ENCODE assay signal across 11 mouse cellular contexts in genomic region chr1:167282112-167282511, GRCm38 (mm10). TPM values are rescaled to one million over a fixed set of nuclear protein-coding genes. Genes with fewer than 3 reads are reported as not detected.
DNase-seq lines count a peak whose midpoint lies in the region; ATAC-seq lines count a peak whose summit lies in the region.
"Had no signal": no experiment of that assay in that cellular context is flagged by ENCODE, and none has a peak within 500 bp of the region (broad histone marks: within the 10 kb centered on the region; RNA-seq: fewer than 3 reads in every experiment).

No protein-coding gene starts in this region.

- H3K4me2 ChIP-seq in liver, embryonic 11.5 days = peak overlapping the region; percentile 74
- peak overlapping the region; percentile 54; the same call in 1 of the 2 replicates for H3K4me2 ChIP-seq in forebrain, embryonic 11.5 days (ENCODE audit: low read depth, low read length, severe bottlenecking)
- H3K4me2 ChIP-seq in liver, embryonic 16.5 days (ENCODE audit: low read depth, low read length) = peak overlapping the region; percentile 99; the same call in 1 of the 2 replicates

- no peak for DNase-seq in liver, embryonic 11.5 days (ENCODE audit: low spot score)
- no peak for DNase-seq in liver
- no peak for DNase-seq in forebrain, embryonic 11.5 days (ENCODE audit: low spot score)
- DNase-seq in urinary bladder, postnatal 36 days (ENCODE audit: low spot score in 2 of 2) = no peak
- no peak for DNase-seq in adrenal gland, adult 18-20 months (ENCODE audit: low spot score in 2 of 2)
- DNase-seq: cerebellum, postnatal 14 days; kidney, postnatal 10 days; thymus, postnatal 25 days had no signal

- H3K36me3 ChIP-seq in liver, embryonic 11.5 days (ENCODE audit: control insufficient read depth, insufficient read depth, low read length) = no peaks in the 10 kb centered on the region
- H3K36me3 ChIP-seq in forebrain, embryonic 11.5 days (ENCODE audit: control insufficient read depth, insufficient read depth, low read length) = no peaks in the 10 kb centered on the region; the same call in 1 of the 2 replicates
- H3K36me3 ChIP-seq in liver, embryonic 16.5 days (ENCODE audit: control insufficient read depth, insufficient read depth) = no peaks in the 10 kb centered on the region

- H3K9ac ChIP-seq in liver, embryonic 11.5 days (ENCODE audit: low read depth, low read length) = peak overlapping the region; percentile 31; the same call in 1 of the 2 replicates
- no peak overlapping the region for H3K9ac ChIP-seq in forebrain, embryonic 11.5 days (ENCODE audit: low read length)
- H3K9ac ChIP-seq in liver, embryonic 16.5 days (ENCODE audit: low read depth, low read length) = no peak overlapping the region; the same call in 1 of the 2 replicates

- no peaks in the 10 kb centered on the region for H3K27me3 ChIP-seq in liver, embryonic 11.5 days (replicated peaks; ENCODE audit: control insufficient read depth, insufficient read depth, low read length)
- no peaks in the 10 kb centered on the region; the same call in 1 of the 2 replicates for H3K27me3 ChIP-seq in forebrain, embryonic 11.5 days (ENCODE audit: control insufficient read depth, insufficient read depth, low read length)
- H3K27me3 ChIP-seq in liver, embryonic 16.5 days (ENCODE audit: control insufficient read depth, insufficient read depth, low read depth, low read length) = peaks cover 7% of the 10 kb centered on the region
- H3K27me3 ChIP-seq: Patski had no signal

- H3K9me3 ChIP-seq in liver, embryonic 11.5 days (ENCODE audit: control insufficient read depth, low read length) = no peaks in the 10 kb centered on the region
- no peaks in the 10 kb centered on the region for H3K9me3 ChIP-seq in forebrain, embryonic 11.5 days (ENCODE audit: control insufficient read depth, low read length)
- H3K9me3 ChIP-seq in liver, embryonic 16.5 days (replicated peaks; ENCODE audit: control insufficient read depth, low read length) = no peaks in the 10 kb centered on the region

- no peak for ATAC-seq in liver, embryonic 11.5 days (replicated peaks; ENCODE audit: low FRiP score)
- ATAC-seq in forebrain, embryonic 11.5 days (replicated peaks; ENCODE audit: low FRiP score) = no peak
- no peak for ATAC-seq in liver, embryonic 16.5 days (ENCODE audit: low read depth)
- ATAC-seq in erythroid progenitor cell, adult 5-6 weeks (replicated peaks; ENCODE audit: low FRiP score, poor library complexity, severe bottlenecking) = no peak
- ATAC-seq: Patski had no signal

- no peak overlapping the region for H3K4me3 ChIP-seq in liver, embryonic 11.5 days (ENCODE audit: low read depth, low read length)
- no peak overlapping the region for H3K4me3 ChIP-seq in forebrain, embryonic 11.5 days (ENCODE audit: low read depth, low read length)
- H3K4me3 ChIP-seq in liver, embryonic 16.5 days (ENCODE audit: low read depth, low read length) = no peak overlapping the region

- WGBS in liver, embryonic 11.5 days = 69% methylated on average over 3 of the region's 3 CpGs
- WGBS in forebrain, embryonic 11.5 days = 63% methylated on average over 3 of the region's 3 CpGs
- 64% methylated on average over 3 of the region's 3 CpGs for WGBS in liver, embryonic 16.5 days (ENCODE audit: insufficient replicate concordance)

- H3K4me1 ChIP-seq in liver, embryonic 11.5 days (replicated peaks; ENCODE audit: control insufficient read depth, insufficient read depth, low read length) = peaks cover 30% of the 10 kb centered on the region
- H3K4me1 ChIP-seq in forebrain, embryonic 11.5 days (replicated peaks; ENCODE audit: control insufficient read depth, insufficient read depth, low read length) = peaks cover 14% of the 10 kb centered on the region; the same call in 1 of the 2 replicates
- H3K4me1 ChIP-seq in liver, embryonic 16.5 days (ENCODE audit: control insufficient read depth, low read depth, low read length) = peaks cover 29% of the 10 kb centered on the region

- no peak overlapping the region for H3K27ac ChIP-seq in liver, embryonic 11.5 days (ENCODE audit: low read depth, low read length)
- H3K27ac ChIP-seq in forebrain, embryonic 11.5 days (ENCODE audit: low read depth, low read length) = no peak overlapping the region
- H3K27ac ChIP-seq in liver, embryonic 16.5 days (ENCODE audit: low read length) = no peak overlapping the region; the same call in 1 of the 2 replicates

RNA-seq across cellular contexts. Expression of gene Uck2, which starts 3.0 kb away (rescaled TPM):
- 144 and 156 TPM in 2 replicates for polyA plus RNA-seq in liver, embryonic 11.5 days (2014; fragmentation: Nextera tagmentation; extraction: Ambion mirVana)
- 125 and 140 TPM in 2 replicates for polyA plus RNA-seq in forebrain, embryonic 11.5 days (2014; fragmentation: Nextera tagmentation; extraction: Ambion mirVana)
- 28.9 and 30.8 TPM in 2 replicates for polyA plus RNA-seq in liver, embryonic 16.5 days (2015; fragmentation: Nextera tagmentation; extraction: Ambion mirVana)
- total RNA-seq in adrenal gland, adult 18-20 months (2021) = 10 to 100 TPM; 57.8 to 76.8 TPM
- total RNA-seq in erythroid progenitor cell, adult 5-6 weeks (2015; ENCODE audit: low replicate concordance) = 17.7 and 24.7 TPM in 2 replicates
- 10.4 and 24.8 TPM in 2 replicates for total RNA-seq in erythroid progenitor cell, adult 5-6 weeks (2017; ENCODE audit: low replicate concordance)

RNA-seq across cellular contexts. Expression of gene Tmco1, which starts 26.1 kb away (rescaled TPM):
- 104 and 116 TPM in 2 replicates for polyA plus RNA-seq in liver, embryonic 11.5 days (2014; fragmentation: Nextera tagmentation; extraction: Ambion mirVana)
- polyA plus RNA-seq in forebrain, embryonic 11.5 days (2014; fragmentation: Nextera tagmentation; extraction: Ambion mirVana) = 75.2 and 78.5 TPM in 2 replicates
- 57.3 and 61.3 TPM in 2 replicates for polyA plus RNA-seq in liver, embryonic 16.5 days (2015; fragmentation: Nextera tagmentation; extraction: Ambion mirVana)
- 100 to 1,000 TPM; 132 to 149 TPM for total RNA-seq in adrenal gland, adult 18-20 months (2021)
- total RNA-seq in erythroid progenitor cell, adult 5-6 weeks (2015; ENCODE audit: low replicate concordance) = 70.0 and 132 TPM in 2 replicates
- total RNA-seq in erythroid progenitor cell, adult 5-6 weeks (2017; ENCODE audit: low replicate concordance) = 78.2 and 81.5 TPM in 2 replicates
